Mouse (Mus musculus): ENCODE measurements around the gene Dnmt3b. TPM values are rescaled to one million over a fixed set of nuclear protein-coding genes. Genes with fewer than 3 reads are reported as not detected.
A peak's percentile ranks its signal among the peaks of the same experiment; 100 is the strongest.

Gene Dnmt3b
- polyA plus RNA-seq, 1 experiment from 2014 or later: 6.6 TPM

GRCm38 (mm10) chr2:153612594-153613281 lies 36.5 kb upstream of the Dnmt3b start:
- Histone ChIP-seq H3K4me3 (no peak overlapping the region), H3K9me3 (no peaks in the 10 kb centered on the region), H3K36me3 (0 out of 2 replicates have a peak, but pooled peaks cover 5% of the 10 kb centered on the region), H3K4me2 (replicated peaks) (no peak overlapping the region), H3K27me3 (replicated peaks) (no peaks in the 10 kb centered on the region), H3K4me1 (peaks cover 7% of the 10 kb centered on the region), H3K27ac (no peak overlapping the region), H3K9ac (no peak overlapping the region)
- 33% methylated on average over 3 of the region's 3 CpGs for WGBS
- no peak for ATAC-seq (ENCODE audit: low FRiP score, low read depth)

DNA sequence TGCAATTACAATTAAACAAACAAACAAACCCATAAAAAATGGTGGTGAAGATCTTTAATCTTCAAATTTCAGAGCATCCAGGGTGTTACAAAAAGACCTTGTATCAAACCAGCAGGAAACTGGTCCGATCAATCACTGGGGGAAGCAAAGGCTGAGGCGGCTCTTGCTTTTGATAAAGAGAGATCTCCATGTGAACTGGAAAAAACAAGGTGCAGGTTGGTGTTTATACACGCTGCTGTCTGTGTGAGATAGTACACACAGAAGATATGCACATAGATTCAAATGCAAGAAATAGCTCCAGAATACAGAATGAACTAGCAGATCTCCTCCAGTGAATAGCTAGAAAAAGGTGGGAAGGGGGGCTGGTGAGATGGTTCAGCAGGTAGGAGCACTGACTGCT lies 32.4 kb upstream of the Dnmt3b start:
- no peak overlapping the region for H3K4me2 ChIP-seq (replicated peaks)
- no peak overlapping the region for H3K9ac ChIP-seq
- no peak for ATAC-seq (ENCODE audit: low FRiP score, low read depth)
- H3K27ac ChIP-seq: no peak overlapping the region
- no peak overlapping the region for H3K4me3 ChIP-seq
- 87% methylated on average over 3 of the region's 3 CpGs for WGBS
- no peaks in the 10 kb centered on the region for H3K4me1 ChIP-seq
- H3K27me3 ChIP-seq (replicated peaks): no peaks in the 10 kb centered on the region
- H3K36me3 ChIP-seq: peaks cover 46% of the 10 kb centered on the region
- no peaks in the 10 kb centered on the region for H3K9me3 ChIP-seq

DNA sequence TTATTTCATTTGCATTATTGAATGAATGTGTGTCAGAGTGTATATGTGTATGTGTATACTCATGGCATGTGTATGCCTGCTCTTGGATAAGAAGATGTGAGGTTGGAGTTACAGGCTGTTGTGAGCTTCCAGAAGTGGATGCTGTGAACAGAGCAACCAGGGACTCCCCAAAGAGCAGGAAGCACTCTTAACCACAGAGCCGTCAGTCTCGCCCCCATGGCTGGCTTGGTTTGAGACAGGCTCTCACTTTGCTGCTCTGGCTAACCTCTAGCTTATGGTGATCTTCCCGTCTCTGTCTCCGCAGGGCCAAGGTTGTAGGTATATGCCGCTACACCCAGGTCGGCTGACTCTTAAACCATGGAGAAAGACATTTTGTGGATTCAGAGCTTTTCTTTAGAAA lies 30.8 kb upstream of the Dnmt3b start:
- Histone ChIP-seq H3K27me3 (replicated peaks) (no peaks in the 10 kb centered on the region), H3K4me2 (replicated peaks) (no peak overlapping the region), H3K4me1 (no peaks in the 10 kb centered on the region), H3K27ac (no peak overlapping the region), H3K36me3 (peaks cover 60% of the 10 kb centered on the region), H3K9ac (no peak overlapping the region), H3K9me3 (no peaks in the 10 kb centered on the region), H3K4me3 (no peak overlapping the region)
- ATAC-seq (ENCODE audit: low FRiP score, low read depth): no peak
- 91% methylated on average over 6 of the region's 6 CpGs for WGBS

GRCm38 (mm10) chr2:153618889-153619288 lies 30.4 kb upstream of the Dnmt3b start:
- Histone ChIP-seq H3K27me3 (replicated peaks) (no peaks in the 10 kb centered on the region), H3K9me3 (no peaks in the 10 kb centered on the region), H3K4me1 (no peaks in the 10 kb centered on the region), H3K27ac (no peak overlapping the region), H3K4me2 (replicated peaks) (no peak overlapping the region), H3K9ac (no peak overlapping the region), H3K4me3 (no peak overlapping the region), H3K36me3 (peaks cover 65% of the 10 kb centered on the region)
- 85% methylated on average over 10 of the region's 10 CpGs for WGBS
- no peak for ATAC-seq (ENCODE audit: low FRiP score, low read depth)

GRCm38 (mm10) chr2:153622449-153622848 lies 26.8 kb upstream of the Dnmt3b start:
- Histone ChIP-seq H3K36me3 (peaks cover 86% of the 10 kb centered on the region), H3K4me3 (no peak overlapping the region), H3K27me3 (replicated peaks) (no peaks in the 10 kb centered on the region), H3K4me1 (no peaks in the 10 kb centered on the region), H3K9ac (no peak overlapping the region), H3K9me3 (no peaks in the 10 kb centered on the region), H3K27ac (no peak overlapping the region), H3K4me2 (replicated peaks) (no peak overlapping the region)
- ATAC-seq (ENCODE audit: low FRiP score, low read depth): no peak
- 56% methylated on average over 10 of the region's 10 CpGs for WGBS

DNA sequence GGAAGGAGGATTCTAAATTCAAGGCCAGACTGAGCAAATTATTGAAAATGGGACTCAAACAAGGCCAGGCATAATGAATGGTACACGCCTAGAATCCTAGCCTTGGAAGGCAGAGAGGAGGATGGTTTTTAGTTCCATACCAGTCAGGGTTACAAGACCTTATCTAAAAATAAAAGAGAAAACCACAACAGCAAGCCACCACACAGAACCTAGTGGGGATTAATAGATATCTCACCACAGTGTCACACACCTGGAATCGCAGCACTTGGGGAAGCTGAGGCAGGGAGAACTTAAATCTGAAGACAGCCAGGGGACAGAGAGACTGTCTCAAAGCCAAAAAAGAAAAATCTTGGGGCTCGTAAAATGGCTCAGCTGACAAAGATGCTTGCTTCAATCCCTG lies 18.3 kb upstream of the Dnmt3b start:
- Histone ChIP-seq H3K27me3 (replicated peaks) (no peaks in the 10 kb centered on the region), H3K27ac (no peak overlapping the region), H3K4me1 (peaks cover 8% of the 10 kb centered on the region), H3K36me3 (peaks cover 26% of the 10 kb centered on the region), H3K9ac (no peak overlapping the region), H3K4me2 (replicated peaks) (peak overlapping the region; percentile 75; the same call in 1 of the 2 replicates), H3K4me3 (no peak overlapping the region), H3K9me3 (no peaks in the 10 kb centered on the region)
- WGBS: 94% methylated on average over 3 of the region's 3 CpGs
- no peak for ATAC-seq (ENCODE audit: low FRiP score, low read depth)

DNA sequence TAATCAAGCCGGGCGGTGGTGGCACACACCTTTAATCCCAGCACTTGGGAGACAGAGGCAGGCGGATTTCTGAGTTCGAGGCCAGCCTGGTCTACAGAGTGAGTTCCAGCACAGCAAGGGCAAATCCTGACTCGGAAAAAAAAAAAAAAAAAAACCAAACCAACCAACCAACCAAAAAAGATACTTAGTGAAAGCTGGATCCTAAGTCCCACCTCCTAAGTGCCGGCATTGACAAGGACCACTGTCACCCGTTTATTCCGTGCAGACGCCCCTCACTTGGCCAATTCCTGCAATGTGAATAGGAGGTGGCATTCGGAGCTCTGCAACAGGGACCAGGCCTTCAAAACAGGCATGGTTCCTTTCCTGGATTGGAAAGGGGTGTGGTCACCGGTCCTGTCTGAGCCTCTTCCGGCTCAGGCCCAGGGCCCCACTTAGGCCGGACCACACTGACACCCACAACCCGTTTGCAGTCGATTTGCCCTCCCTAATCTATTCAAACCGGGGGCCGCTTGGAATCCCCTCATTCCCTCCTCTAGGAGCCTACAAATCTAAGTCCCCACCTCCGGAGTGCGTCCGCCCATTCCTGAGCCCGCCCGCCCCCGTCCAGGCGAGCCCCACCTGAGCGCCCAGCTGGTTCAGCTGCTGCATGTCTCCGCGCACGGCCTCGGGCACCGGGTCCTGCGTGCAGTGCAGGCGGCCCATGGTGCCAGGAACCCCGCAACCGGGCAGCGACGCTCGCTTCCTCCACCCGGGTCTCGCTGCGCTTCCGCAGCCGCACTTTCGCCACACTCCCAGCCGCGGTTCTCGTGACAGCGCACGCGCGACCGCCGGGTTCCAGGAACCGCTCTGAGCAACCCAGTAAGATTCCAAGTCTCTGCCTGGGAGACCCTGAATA lies 17.0 kb upstream of the Dnmt3b start, which contains the start of gene Commd7:
Gene Commd7, minus strand, starts transcription at position 806 of the 895 bp plus-strand sequence.
- no peaks in the 10 kb centered on the region for H3K9me3 ChIP-seq
- peak; percentile 91 for ATAC-seq (ENCODE audit: low FRiP score, low read depth)
- H3K4me3 ChIP-seq: peak within 1 kb of the TSS; percentile 87
- H3K27ac ChIP-seq: peak within 1 kb of the TSS; percentile 79
- H3K36me3 ChIP-seq: peaks cover 15% of the 10 kb centered on the region
- H3K4me2 ChIP-seq (replicated peaks): peak within 1 kb of the TSS; percentile 75
- 5% methylated on average over 53 of the region's 53 CpGs for WGBS
- no peaks in the 10 kb centered on the region for H3K27me3 ChIP-seq (replicated peaks)
- H3K9ac ChIP-seq: peak within 1 kb of the TSS; percentile 86
- H3K4me1 ChIP-seq: peaks cover 8% of the 10 kb centered on the region

DNA sequence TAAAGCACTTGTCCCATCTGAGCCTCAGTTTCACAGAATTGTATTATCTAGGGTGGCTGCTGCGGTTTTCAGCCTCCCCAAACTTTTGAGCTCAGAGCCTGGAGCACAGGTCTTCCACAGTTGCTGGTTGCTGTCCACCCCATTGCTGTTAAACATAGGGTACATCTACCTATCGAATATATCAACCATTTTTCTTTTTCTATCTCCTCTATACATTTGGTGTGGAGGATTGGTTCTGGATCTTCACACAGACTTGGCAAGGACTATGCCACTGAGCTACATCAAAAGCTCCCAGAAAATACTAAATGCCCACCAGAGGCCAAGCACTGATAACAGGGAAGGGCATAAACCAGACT lies 16.4 kb upstream of the Dnmt3b start:
- WGBS: 26% methylated on average over 2 of the region's 2 CpGs
- peak overlapping the region; percentile 79 for H3K27ac ChIP-seq
- H3K9ac ChIP-seq: peak overlapping the region; percentile 86
- peak overlapping the region; percentile 75 for H3K4me2 ChIP-seq (replicated peaks)
- peak overlapping the region; percentile 87 for H3K4me3 ChIP-seq
- H3K9me3 ChIP-seq: no peaks in the 10 kb centered on the region
- ATAC-seq (ENCODE audit: low FRiP score, low read depth): peak; percentile 27
- peaks cover 8% of the 10 kb centered on the region for H3K4me1 ChIP-seq
- no peaks in the 10 kb centered on the region for H3K27me3 ChIP-seq (replicated peaks)
- H3K36me3 ChIP-seq: peaks cover 9% of the 10 kb centered on the region

- no peak for ATAC-seq (ENCODE audit: low FRiP score, low read depth)
- H3K4me3 ChIP-seq: no peak overlapping the region
Observed at GRCm38 (mm10) chr2:153633259-153633658, 16.0 kb upstream of the Dnmt3b start.

GRCm38 (mm10) chr2:153638977-153639680 lies 10.1 kb upstream of the Dnmt3b start:
- no peak overlapping the region for H3K27ac ChIP-seq
- no peak for ATAC-seq (ENCODE audit: low FRiP score, low read depth)
- H3K27me3 ChIP-seq (replicated peaks): no peaks in the 10 kb centered on the region
- no peaks in the 10 kb centered on the region for H3K9me3 ChIP-seq
- WGBS: 27% methylated on average over 15 of the region's 15 CpGs
- H3K9ac ChIP-seq: no peak overlapping the region
- H3K4me3 ChIP-seq: no peak overlapping the region
- no peaks in the 10 kb centered on the region for H3K4me1 ChIP-seq
- no peak overlapping the region for H3K4me2 ChIP-seq (replicated peaks)
- no peaks in the 10 kb centered on the region for H3K36me3 ChIP-seq

More at GRCm38 (mm10) chr2:153633259-153633658, 16.0 kb upstream of the Dnmt3b start:
- no peaks in the 10 kb centered on the region for H3K9me3 ChIP-seq
- H3K4me1 ChIP-seq: peaks cover 8% of the 10 kb centered on the region
- no peak overlapping the region for H3K27ac ChIP-seq
- WGBS: 93% methylated on average over 5 of the region's 5 CpGs
- no peaks in the 10 kb centered on the region for H3K27me3 ChIP-seq (replicated peaks)
- H3K4me2 ChIP-seq (replicated peaks): peak overlapping the region; percentile 75
- 0 out of 2 replicates have a peak overlapping the region, but pooled peaks have one; percentile 86 for H3K9ac ChIP-seq
- peaks cover 5% of the 10 kb centered on the region for H3K36me3 ChIP-seq

DNA sequence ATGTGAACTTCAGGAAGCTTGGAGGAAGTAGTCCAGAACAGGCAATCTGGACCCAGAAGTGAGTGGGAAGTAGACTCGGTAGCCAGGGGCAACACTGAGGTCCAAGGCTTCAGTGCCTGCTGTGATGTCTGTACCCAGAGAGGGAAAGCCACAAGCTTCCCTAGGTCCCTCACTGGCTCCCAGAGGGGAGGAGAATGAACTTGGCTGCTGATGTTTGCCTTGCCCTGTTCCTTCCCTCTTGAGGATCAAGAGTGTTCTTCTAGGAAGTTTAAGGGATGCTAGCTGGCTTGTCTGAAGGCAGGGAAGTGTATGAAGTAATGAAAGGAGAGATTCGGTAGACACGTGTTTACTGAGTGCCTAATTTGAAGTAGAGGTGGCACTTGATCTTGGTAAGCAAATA lies 6.8 kb upstream of the Dnmt3b start:
- WGBS: 25% methylated on average over 3 of the region's 3 CpGs
- H3K36me3 ChIP-seq: no peaks in the 10 kb centered on the region
- no peak for ATAC-seq (ENCODE audit: low FRiP score, low read depth)

DNA sequence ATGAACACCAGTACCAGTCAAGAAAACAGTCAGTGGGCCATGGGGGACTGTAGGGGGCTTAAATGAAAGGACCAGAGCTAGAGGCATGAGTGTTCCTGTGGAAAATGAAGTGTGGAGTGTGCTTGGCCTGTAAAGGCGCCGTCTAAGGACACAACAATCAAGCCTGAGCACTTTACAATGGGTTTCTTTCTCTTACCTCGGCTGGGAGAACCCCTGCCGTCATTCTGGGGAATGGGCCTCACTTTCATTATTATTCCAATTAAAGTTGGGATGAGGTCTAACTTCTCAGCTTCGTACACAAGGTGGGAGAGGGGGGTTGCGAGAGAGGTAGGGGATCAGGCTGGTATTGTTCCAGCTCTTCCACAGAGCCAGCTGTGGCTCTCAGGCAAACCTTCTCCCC lies 6.3 kb upstream of the Dnmt3b start:
- ATAC-seq (ENCODE audit: low FRiP score, low read depth): no peak
- Histone ChIP-seq H3K9me3 (no peaks in the 10 kb centered on the region), H3K36me3 (no peaks in the 10 kb centered on the region), H3K4me2 (replicated peaks) (no peak overlapping the region), H3K4me3 (no peak overlapping the region), H3K4me1 (no peaks in the 10 kb centered on the region), H3K9ac (no peak overlapping the region), H3K27me3 (replicated peaks) (no peaks in the 10 kb centered on the region), H3K27ac (no peak overlapping the region)
- WGBS: 15% methylated on average over 6 of the region's 6 CpGs

More for the DNA sequence above, 6.8 kb upstream of the Dnmt3b start:
- Histone ChIP-seq H3K27ac (no peak overlapping the region), H3K9me3 (no peaks in the 10 kb centered on the region), H3K4me3 (no peak overlapping the region), H3K4me2 (replicated peaks) (no peak overlapping the region), H3K9ac (no peak overlapping the region), H3K4me1 (no peaks in the 10 kb centered on the region), H3K27me3 (replicated peaks) (no peaks in the 10 kb centered on the region)
